Mouse (Mus musculus) embryonic facial prominence, embryonic 11.5 days (tissue): ENCODE data around the gene Btn2a2. TPM values are rescaled to one million over a fixed set of nuclear protein-coding genes. Genes with fewer than 3 reads are reported as not detected.

Experiments
- ATAC-seq: fragments of 200-750 bp; cut with Nextera tagmentation; replicated peaks from 2 replicates; pipeline ENCODE4 v1.8.0; 2017; ENCODE audit warnings: low read depth; ENCODE audit not compliant: insufficient number of reproducible peaks, low FRiP score, low TSS enrichment
- DNase-seq: peaks from one replicate; pipeline ENCODE4 v3.0.0-alpha.2; 2015; ENCODE audit warnings: low spot score
- H3K27ac ChIP-seq: fragments of 300-500 bp; sonication (generic); replicated peaks from 2 replicates; pipeline ENCODE4 v1.5.1; 2014; ENCODE audit warnings: mild to moderate bottlenecking, low read depth, low read length, control low read depth
- H3K27me3 ChIP-seq: fragments of 300-500 bp; sonication (generic); 2 replicates; pipeline ENCODE4 v1.6.1; 2014; ENCODE audit warnings: mild to moderate bottlenecking, low read length, moderate library complexity, mixed read lengths; ENCODE audit not compliant: control insufficient read depth, insufficient read depth
- H3K36me3 ChIP-seq: fragments of 300-500 bp; sonication (generic); replicated peaks from 2 replicates; pipeline ENCODE4 v1.6.1; 2014; ENCODE audit warnings: low read depth, mild to moderate bottlenecking, low read length, moderate library complexity, mixed read lengths; ENCODE audit not compliant: control insufficient read depth, insufficient read depth
- H3K4me1 ChIP-seq: fragments of 300-500 bp; sonication (generic); 2 replicates; pipeline ENCODE4 v1.6.1; 2014; ENCODE audit warnings: low read length, mixed read lengths; ENCODE audit not compliant: control insufficient read depth, insufficient read depth
- H3K4me2 ChIP-seq: fragments of 300-500 bp; sonication (generic); 2 replicates; pipeline ENCODE4 v1.6.1; 2014; ENCODE audit warnings: low read depth, mild to moderate bottlenecking, control low read depth, low read length, moderate library complexity
- H3K4me3 ChIP-seq: fragments of 300-500 bp; sonication (generic); 2 replicates; pipeline ENCODE4 v1.5.1; 2014; ENCODE audit warnings: low read depth, low read length, control low read depth
- H3K9ac ChIP-seq: fragments of 300-500 bp; sonication (generic); replicated peaks from 2 replicates; pipeline ENCODE4 v1.6.1; 2014; ENCODE audit warnings: mild to moderate bottlenecking, control low read depth, low read length
- H3K9me3 ChIP-seq: fragments of 300-500 bp; sonication (generic); replicated peaks from 2 replicates; pipeline ENCODE4 v1.6.1; 2016; ENCODE audit warnings: mild to moderate bottlenecking, low read length, inconsistent platforms, mixed read lengths; ENCODE audit not compliant: control insufficient read depth
- WGBS: fragments of 180-500 bp; shearing (Covaris S2); extraction: QIAGEN DNeasy Blood & Tissue Kit; methylation state at CpG from one replicate; pipeline ENCODE4 v1.1.7; 2014; 5-methylcytosine and 5-hydroxymethylcytosine counted together
- polyA plus RNA-seq: library from polyadenylated mRNA; unstranded; fragments of >200 nt; fragmentation: Nextera tagmentation; extraction: Ambion mirVana; gene quantifications from 2 replicates; pipeline ENCODE4 v1.2.1, GENCODE M21; 2014

Btn2a2 gene
- polyA plus RNA-seq, 1 experiment from 2014 or later: 1.4 TPM

- Histone ChIP-seq H3K36me3 (no peaks in the 10 kb centered on the region), H3K9me3 (no peaks in the 10 kb centered on the region), H3K27me3 (no peaks in the 10 kb centered on the region), H3K9ac (peak overlapping the region; percentile 37), H3K27ac (no peak overlapping the region), H3K4me1 (no peaks in the 10 kb centered on the region), H3K4me3 (peak overlapping the region; percentile 47), H3K4me2 (peak overlapping the region; percentile 78)
- ATAC-seq: peak; percentile 71
- peak; percentile 90 for DNase-seq
- WGBS: under 1% methylated on average over 27 of the region's 27 CpGs
These were observed 29.1 kb upstream of the Btn2a2 start for GRCm38 (mm10) chr13:23517603-23518294.

- no peaks in the 10 kb centered on the region for H3K27me3 ChIP-seq
- DNase-seq (peak; percentile 86), ATAC-seq (0 out of 2 replicates have a peak, but pooled peaks have one; percentile 4)
- peak overlapping the region; percentile 37 for H3K9ac ChIP-seq
- H3K4me3 ChIP-seq: peak overlapping the region; percentile 47
- no peaks in the 10 kb centered on the region for H3K9me3 ChIP-seq
- H3K36me3 ChIP-seq: no peaks in the 10 kb centered on the region
- no peak overlapping the region for H3K27ac ChIP-seq
- H3K4me2 ChIP-seq: peak overlapping the region; percentile 55
- no peaks in the 10 kb centered on the region for H3K4me1 ChIP-seq
- under 1% methylated on average over 19 of the region's 19 CpGs for WGBS
These were observed 28.4 kb upstream of the Btn2a2 start for GRCm38 (mm10) chr13:23516822-23517602.

GRCm38 (mm10) chr13:23515826-23516620 lies 27.4 kb upstream of the Btn2a2 start:
- no peak for DNase-seq

GRCm38 (mm10) chr13:23515281-23515680 lies 26.6 kb upstream of the Btn2a2 start:
- no peak for DNase-seq
- Histone ChIP-seq H3K9ac (no peak overlapping the region), H3K4me3 (no peak overlapping the region), H3K9me3 (no peaks in the 10 kb centered on the region), H3K36me3 (no peaks in the 10 kb centered on the region), H3K4me1 (no peaks in the 10 kb centered on the region), H3K27me3 (no peaks in the 10 kb centered on the region), H3K4me2 (no peak overlapping the region), H3K27ac (no peak overlapping the region)
- ATAC-seq: no peak
- WGBS: 74% methylated on average over 5 of the region's 5 CpGs

More at GRCm38 (mm10) chr13:23515826-23516620, 27.4 kb upstream of the Btn2a2 start:
- H3K27me3 ChIP-seq: no peaks in the 10 kb centered on the region
- H3K36me3 ChIP-seq: no peaks in the 10 kb centered on the region
- no peak for ATAC-seq
- no peak overlapping the region for H3K27ac ChIP-seq
- no peaks in the 10 kb centered on the region for H3K9me3 ChIP-seq
- 49% methylated on average over 15 of the region's 15 CpGs for WGBS
- peak overlapping the region; percentile 44 for H3K9ac ChIP-seq
- H3K4me2 ChIP-seq: peak overlapping the region; percentile 52
- H3K4me3 ChIP-seq: peak overlapping the region; percentile 47
- no peaks in the 10 kb centered on the region for H3K4me1 ChIP-seq

GRCm38 (mm10) chr13:23513517-23513916 lies 24.9 kb upstream of the Btn2a2 start:
- H3K9me3 ChIP-seq: no peaks in the 10 kb centered on the region
- H3K27ac ChIP-seq: no peak overlapping the region
- no peak for DNase-seq
- H3K4me2 ChIP-seq: no peak overlapping the region
- WGBS: 95% methylated on average over 1 of the region's 1 CpGs
- H3K27me3 ChIP-seq: no peaks in the 10 kb centered on the region
- no peak overlapping the region for H3K4me3 ChIP-seq
- ATAC-seq: no peak
- H3K36me3 ChIP-seq: no peaks in the 10 kb centered on the region
- no peak overlapping the region for H3K9ac ChIP-seq
- no peaks in the 10 kb centered on the region for H3K4me1 ChIP-seq

- DNase-seq: no peak
These were observed 21.5 kb upstream of the Btn2a2 start for GRCm38 (mm10) chr13:23510127-23510526.

GRCm38 (mm10) chr13:23506819-23507515 lies 18.3 kb upstream of the Btn2a2 start:
- DNase-seq (no peak), ATAC-seq (no peak)
- no peaks in the 10 kb centered on the region for H3K4me1 ChIP-seq
- no peaks in the 10 kb centered on the region for H3K27me3 ChIP-seq
- WGBS: 14% methylated on average over 14 of the region's 14 CpGs
- H3K4me3 ChIP-seq: no peak overlapping the region
- no peaks in the 10 kb centered on the region for H3K9me3 ChIP-seq
- no peak overlapping the region for H3K27ac ChIP-seq
- no peak overlapping the region for H3K9ac ChIP-seq
- no peak overlapping the region; the same call in 1 of the 2 replicates for H3K4me2 ChIP-seq
- H3K36me3 ChIP-seq: no peaks in the 10 kb centered on the region

More at GRCm38 (mm10) chr13:23510127-23510526, 21.5 kb upstream of the Btn2a2 start:
- no peak overlapping the region for H3K4me3 ChIP-seq
- no peaks in the 10 kb centered on the region for H3K9me3 ChIP-seq
- no peak for ATAC-seq
- H3K27me3 ChIP-seq: no peaks in the 10 kb centered on the region
- H3K27ac ChIP-seq: no peak overlapping the region
- no peak overlapping the region for H3K4me2 ChIP-seq
- no peaks in the 10 kb centered on the region for H3K36me3 ChIP-seq
- 57% methylated on average over 1 of the region's 1 CpGs for WGBS
- no peak overlapping the region for H3K9ac ChIP-seq
- H3K4me1 ChIP-seq: no peaks in the 10 kb centered on the region
